Mouse (Mus musculus) bone marrow, adult 2 months (tissue): ENCODE data around the gene Gm28778.
"Not testable (repeated sequence)": the region's sequence is repeated elsewhere in the genome, so short reads cannot be mapped to it uniquely, and the experiment has no call there.

Experiments
- CTCF ChIP-seq: fragments of 200-500 bp; IDR thresholded peaks from 2 replicates; pipeline ENCODE4 v1.5.1; 2011; ENCODE audit warnings: low read length, control low read depth; ENCODE audit not compliant: control insufficient read depth, insufficient read depth
- POLR2A ChIP-seq: fragments of 200-500 bp; IDR thresholded peaks from 2 replicates; pipeline ENCODE4 v1.6.1; 2011; ENCODE audit warnings: low read depth, mild to moderate bottlenecking, control low read depth, low read length, borderline replicate concordance; ENCODE audit not compliant: control insufficient read depth

DNA sequence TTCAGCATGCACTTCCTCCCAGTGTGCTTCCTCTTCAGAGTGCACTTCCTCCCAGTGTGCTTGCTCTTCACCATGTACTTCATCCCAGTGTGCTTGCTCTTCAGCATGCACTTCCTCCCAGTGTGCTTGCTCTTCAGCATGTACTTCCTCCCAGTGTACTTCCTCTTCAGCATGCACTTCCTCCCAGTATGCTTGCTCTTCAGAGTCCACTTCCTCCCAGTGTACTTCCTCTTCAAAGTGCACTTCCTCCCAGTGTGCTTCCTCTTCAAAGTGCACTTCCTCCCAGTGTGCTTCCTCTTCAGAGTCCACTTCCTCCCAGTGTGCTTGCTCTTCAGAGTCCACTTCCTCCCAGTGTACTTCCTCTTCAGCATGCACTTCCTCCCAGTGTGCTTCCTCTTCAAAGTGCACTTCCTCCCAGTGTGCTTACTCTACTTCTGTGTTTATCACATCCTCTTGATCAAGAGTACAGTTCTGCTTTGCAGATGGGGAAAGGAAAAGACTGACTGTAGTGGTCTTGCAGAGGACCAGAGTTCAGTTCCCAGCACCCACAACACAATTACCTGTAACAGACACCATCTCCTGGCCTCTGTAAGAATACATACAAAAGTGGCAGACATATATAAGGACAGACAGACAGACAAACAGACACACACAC, 31.8 kb upstream of the Gm28778 start:
- TF ChIP-seq CTCF, POLR2A: not testable (repeated sequence)
